Mouse (Mus musculus): ENCODE measurements around the gene Opa3. TPM values are rescaled to one million over a fixed set of nuclear protein-coding genes. Genes with fewer than 3 reads are reported as not detected.

Gene Opa3
- total RNA-seq, 2 experiments from 2014 or later, result 36.9 to 37.8 TPM

Small RNA genes within 50 kb of the gene (microRNA-seq; reads per million reads assigned to microRNA genes)
- gene Mir330, result 100 to 195 reads per million in 2 experiments

Other genes with a start within 250 kb of the Opa3 start
- not detected for gene Nanos2, start 240.9 kb upstream of the Opa3 start, total RNA-seq (2021)
- 1 to 10 TPM; 2.0 to 3.5 TPM for gene Mypop, start 237.1 kb upstream of the Opa3 start, total RNA-seq (2021)
- 10 to 100 TPM; 20.4 to 24.0 TPM for gene Irf2bp1, start 224.3 kb upstream of the Opa3 start, total RNA-seq (2021)
- under 1 TPM in 1 of 2 experiments, not detected in 1; 0.16 TPM for gene Foxa3, start 204.8 kb upstream of the Opa3 start, total RNA-seq (2021)
- 10 to 100 TPM; 39.9 to 45.0 TPM for gene Sympk, start 204.0 kb upstream of the Opa3 start, total RNA-seq (2021)
- gene Rsph6a, start 173.6 kb upstream of the Opa3 start, total RNA-seq (2021), result not detected
- 10 to 100 TPM; 26.6 to 31.8 TPM for gene Dmwd, start 152.1 kb upstream of the Opa3 start, total RNA-seq (2021)
- gene Dmpk, start 144.5 kb upstream of the Opa3 start, total RNA-seq (2021), result 100 to 1,000 TPM; 256 to 267 TPM
- 1 to 10 TPM; 5.3 to 7.8 TPM for gene Six5, start 133.7 kb upstream of the Opa3 start, total RNA-seq (2021)
- gene Gm4969, start 110.0 kb upstream of the Opa3 start, total RNA-seq (2021), result under 1 TPM in 1 of 2 experiments, not detected in 1; 0.14 TPM
- 1 to 10 TPM; 2.7 to 4.2 TPM for gene Fbxo46, start 108.5 kb upstream of the Opa3 start, total RNA-seq (2021)
- gene Qpctl, start 79.0 kb upstream of the Opa3 start, total RNA-seq (2021), result 1 to 10 TPM; 5.0 to 5.5 TPM
- 10 to 100 TPM; 72.9 to 77.4 TPM for gene Snrpd2, start 78.6 kb upstream of the Opa3 start, total RNA-seq (2021)
- gene Gipr, start 62.2 kb upstream of the Opa3 start, total RNA-seq (2021), result under 1 TPM in 1 of 2 experiments, not detected in 1; 0.14 TPM
- 10 to 100 TPM; 14.9 to 17.6 TPM for gene Eml2, start 51.9 kb upstream of the Opa3 start, total RNA-seq (2021)
- gene Gpr4, start 15.8 kb upstream of the Opa3 start, total RNA-seq (2021), result 1 to 10 TPM; 2.3 to 3.4 TPM
- 10 to 100 TPM; 35.7 to 53.5 TPM for gene Vasp, start 43.5 kb downstream of the Opa3 start, total RNA-seq (2021)
- not detected for gene Ppm1n, start 51.7 kb downstream of the Opa3 start, total RNA-seq (2021)
- 100 to 1,000 TPM; 669 to 730 TPM for gene Rtn2, start 54.3 kb downstream of the Opa3 start, total RNA-seq (2021)
- 1 to 10 TPM in 1 of 2 experiments, under 1 TPM in 1; 0.80 to 1.7 TPM for gene Fosb, start 81.7 kb downstream of the Opa3 start, total RNA-seq (2021)
- gene Ercc1, start 116.4 kb downstream of the Opa3 start, total RNA-seq (2021), result 10 to 100 TPM; 31.9 to 35.9 TPM
- gene Cd3eap, start 131.1 kb downstream of the Opa3 start, total RNA-seq (2021), result 1 to 10 TPM; 7.8 to 9.8 TPM
- gene Ppp1r13l, start 131.4 kb downstream of the Opa3 start, total RNA-seq (2021), result 1 to 10 TPM; 2.7 to 2.8 TPM
- 1 to 10 TPM; 7.7 to 9.7 TPM for gene Ercc2, start 153.7 kb downstream of the Opa3 start, total RNA-seq (2021)
- under 1 TPM; 0.12 to 0.18 TPM for gene Klc3, start 175.8 kb downstream of the Opa3 start, total RNA-seq (2021)
- gene Ckm, start 176.4 kb downstream of the Opa3 start, total RNA-seq (2021), result over 10,000 TPM; 22,462 to 26,486 TPM
- 10 to 100 TPM; 12.2 to 16.4 TPM for gene Mark4, start 230.5 kb downstream of the Opa3 start, total RNA-seq (2021)
- gene Exoc3l2, start 235.0 kb downstream of the Opa3 start, total RNA-seq (2021), result under 1 TPM; 0.59 to 0.86 TPM